Mouse (Mus musculus) forebrain, embryonic 12.5 days (tissue): ENCODE measurements at regions not wholly inside any gene's neighbourhood (a gene's known extent, or its start where the extent isn't known, plus 50 kb on each side); places are given as distances from the start of the nearest gene placed in this dataset.

ENCODE experiments used
- ATAC-seq: fragments of 200-750 bp; cut with Nextera tagmentation; 2 replicates; pipeline ENCODE4 v1.8.0; 2017; ENCODE audit warnings: moderate TSS enrichment; ENCODE audit not compliant: low FRiP score
- H3K27ac ChIP-seq: fragments of 300-500 bp; sonication (generic); 2 replicates; pipeline ENCODE4 v1.5.1; 2016; ENCODE audit warnings: mild to moderate bottlenecking
- H3K27me3 ChIP-seq: fragments of 300-500 bp; sonication (generic); 2 replicates; pipeline ENCODE4 v1.6.1; 2016; ENCODE audit warnings: mild to moderate bottlenecking
- H3K36me3 ChIP-seq: fragments of 300-500 bp; sonication (generic); replicated peaks from 2 replicates; pipeline ENCODE4 v1.6.1; 2016; ENCODE audit warnings: mild to moderate bottlenecking
- H3K4me1 ChIP-seq: fragments of 300-500 bp; sonication (generic); 2 replicates; pipeline ENCODE4 v1.6.1; 2016
- H3K4me2 ChIP-seq: fragments of 300-500 bp; sonication (generic); 2 replicates; pipeline ENCODE4 v1.6.1; 2016; ENCODE audit warnings: mild to moderate bottlenecking, moderate library complexity
- H3K4me3 ChIP-seq: fragments of 300-500 bp; sonication (generic); replicated peaks from 2 replicates; pipeline ENCODE4 v1.5.1; 2016; ENCODE audit warnings: mild to moderate bottlenecking
- H3K9ac ChIP-seq: fragments of 300-500 bp; sonication (generic); 2 replicates; pipeline ENCODE4 v1.6.1; 2016; ENCODE audit warnings: mild to moderate bottlenecking
- H3K9me3 ChIP-seq: fragments of 300-500 bp; sonication (generic); 2 replicates; pipeline ENCODE4 v1.6.1; 2016
- WGBS: fragments of 180-500 bp; shearing (Covaris S2); methylation state at CpG from one replicate; pipeline ENCODE4 v1.1.7; 2016; 5-methylcytosine and 5-hydroxymethylcytosine counted together

DNA sequence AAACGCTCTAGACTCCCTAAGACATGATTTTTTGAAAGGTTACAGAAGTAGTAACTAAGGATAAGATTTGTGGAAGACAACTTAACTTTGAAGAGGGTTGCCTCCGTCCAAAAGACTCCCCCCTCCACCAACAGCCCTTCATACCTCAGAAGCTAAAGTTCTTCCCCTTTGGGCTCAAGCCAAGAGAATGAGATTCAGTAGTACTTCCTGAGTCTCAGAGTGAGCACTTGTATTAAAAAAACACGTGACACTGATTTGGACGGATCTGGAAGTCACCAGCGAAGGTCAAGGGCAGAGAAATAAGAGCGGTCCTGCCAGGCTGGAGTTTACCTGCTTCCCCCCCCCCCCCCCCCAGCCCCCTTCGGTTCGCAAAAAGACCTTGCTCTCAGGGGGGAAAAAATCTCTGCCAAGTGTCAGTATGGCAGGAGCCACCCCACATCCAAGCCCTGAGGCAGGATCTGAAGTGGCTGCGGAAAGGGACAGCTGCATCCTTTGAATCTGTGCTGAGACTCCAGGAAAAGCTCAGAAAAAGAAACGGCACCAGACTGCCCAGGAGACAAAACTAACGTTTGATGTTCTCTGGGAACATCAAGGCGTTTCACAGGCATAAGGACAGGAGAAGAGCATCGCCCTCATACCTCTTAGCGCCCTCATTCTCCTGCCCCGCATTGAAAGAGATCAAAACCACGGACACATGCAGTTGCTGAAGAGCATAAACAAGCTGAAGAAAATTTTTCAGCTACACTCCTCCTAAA is 341.2 kb upstream of the Atp2b1 start:
- no peaks in the 10 kb centered on the region for H3K4me1 ChIP-seq

DNA sequence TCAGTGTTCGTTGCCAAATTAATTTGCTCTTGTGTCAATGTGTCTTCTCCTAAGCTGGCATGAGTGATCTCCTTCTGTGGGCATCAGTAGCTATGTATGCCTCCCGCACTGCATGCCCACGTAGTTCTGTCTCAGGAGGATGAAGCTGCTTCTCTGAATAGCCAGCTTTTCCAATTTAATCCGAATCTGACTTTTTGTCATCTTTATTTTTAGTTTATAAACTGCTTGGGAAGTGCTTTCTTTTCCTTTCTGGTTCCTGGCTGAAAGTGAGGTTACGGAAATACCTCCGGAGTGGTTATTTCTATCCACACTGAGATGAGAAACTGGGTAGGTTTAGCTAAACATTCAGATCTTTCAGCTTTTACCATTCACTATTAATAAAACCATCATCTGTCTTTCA is 337.2 kb upstream of the Atp2b1 start:
- Histone ChIP-seq H3K27ac (no peak overlapping the region), H3K4me3 (no peak overlapping the region), H3K9ac (no peak overlapping the region), H3K27me3 (no peaks in the 10 kb centered on the region), H3K36me3 (no peaks in the 10 kb centered on the region), H3K9me3 (no peaks in the 10 kb centered on the region), H3K4me2 (no peak overlapping the region), H3K4me1 (no peaks in the 10 kb centered on the region)
- 90% methylated on average over 6 of the region's 6 CpGs for WGBS
- no peak for ATAC-seq

More for the DNA sequence above, 341.2 kb upstream of the Atp2b1 start:
- Histone ChIP-seq H3K27me3 (no peaks in the 10 kb centered on the region), H3K27ac (no peak overlapping the region), H3K9ac (no peak overlapping the region), H3K4me3 (no peak overlapping the region), H3K36me3 (no peaks in the 10 kb centered on the region), H3K9me3 (no peaks in the 10 kb centered on the region), H3K4me2 (no peak overlapping the region)
- no peak for ATAC-seq
- WGBS, result 72% methylated on average over 14 of the region's 16 CpGs

DNA sequence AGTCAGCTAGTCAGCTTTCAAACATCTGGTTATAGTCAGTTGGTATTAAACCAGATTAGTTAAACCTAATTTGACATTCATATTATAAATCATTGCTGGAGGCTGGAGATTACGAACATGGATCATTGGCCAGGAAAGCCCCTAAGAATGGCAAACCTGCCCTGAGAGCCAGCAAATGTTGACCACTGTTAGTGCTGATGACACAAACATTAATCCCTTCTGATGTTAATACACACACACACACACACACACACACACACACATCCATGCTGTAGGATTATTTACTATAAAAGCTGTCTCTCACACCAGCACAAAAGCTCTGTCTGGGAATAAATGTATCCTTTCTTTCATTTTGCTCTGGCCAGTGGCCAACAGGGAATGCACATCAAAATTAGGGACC is 329.4 kb upstream of the Atp2b1 start:
- ATAC-seq, result no peak

DNA sequence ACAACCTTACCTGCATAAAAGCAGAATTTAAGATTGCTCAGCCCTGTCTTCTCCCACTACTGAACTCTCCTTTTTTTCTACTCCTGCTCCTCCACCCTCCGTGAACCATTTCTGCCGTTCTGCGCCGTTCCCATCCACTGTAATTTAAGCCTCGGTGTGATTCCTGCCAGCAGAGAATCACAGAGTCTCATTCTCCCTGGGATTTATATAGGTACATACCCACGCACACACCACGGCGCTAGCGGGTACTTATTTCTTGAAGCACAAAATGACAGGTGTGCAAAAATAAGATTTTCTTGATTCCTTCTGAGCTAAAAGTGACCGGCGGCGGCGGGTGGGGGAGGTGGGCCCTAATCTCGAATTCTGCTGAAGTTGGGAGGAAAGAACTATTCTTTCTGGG is 324.5 kb upstream of the Atp2b1 start:
- no peaks in the 10 kb centered on the region for H3K4me1 ChIP-seq
- H3K9me3 ChIP-seq, result no peaks in the 10 kb centered on the region
- WGBS, result 95% methylated on average over 14 of the region's 14 CpGs
- no peak overlapping the region for H3K4me3 ChIP-seq
- ATAC-seq, result no peak
- no peaks in the 10 kb centered on the region for H3K27me3 ChIP-seq
- no peaks in the 10 kb centered on the region for H3K36me3 ChIP-seq
- H3K4me2 ChIP-seq, result no peak overlapping the region
- H3K9ac ChIP-seq, result no peak overlapping the region
- no peak overlapping the region for H3K27ac ChIP-seq

More for the DNA sequence above, 329.4 kb upstream of the Atp2b1 start:
- Histone ChIP-seq H3K27ac (no peak overlapping the region), H3K9ac (no peak overlapping the region), H3K27me3 (no peaks in the 10 kb centered on the region), H3K9me3 (no peaks in the 10 kb centered on the region), H3K4me3 (no peak overlapping the region), H3K36me3 (no peaks in the 10 kb centered on the region), H3K4me1 (no peaks in the 10 kb centered on the region), H3K4me2 (no peak overlapping the region)
- 83% methylated on average over 1 of the region's 1 CpGs for WGBS

DNA sequence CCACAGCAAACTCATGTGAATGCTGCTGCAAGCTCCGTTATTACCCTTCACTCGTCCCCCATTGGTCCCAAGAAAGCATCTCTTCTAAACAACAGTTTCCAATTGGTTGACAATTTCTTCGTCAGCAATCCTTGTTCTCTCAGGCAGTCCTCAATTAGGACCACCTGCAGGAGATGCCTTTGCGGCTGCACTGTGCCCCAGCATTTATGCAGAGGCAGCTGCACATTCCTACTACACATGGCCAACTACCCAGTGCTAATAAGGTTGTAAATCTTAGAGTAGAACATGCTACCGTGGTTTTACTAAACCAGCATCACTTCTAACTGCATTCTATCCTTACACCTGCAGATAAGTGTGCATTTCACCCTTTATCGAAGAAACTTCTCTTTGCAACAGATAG is 322.1 kb upstream of the Atp2b1 start:
- no peak for ATAC-seq

DNA sequence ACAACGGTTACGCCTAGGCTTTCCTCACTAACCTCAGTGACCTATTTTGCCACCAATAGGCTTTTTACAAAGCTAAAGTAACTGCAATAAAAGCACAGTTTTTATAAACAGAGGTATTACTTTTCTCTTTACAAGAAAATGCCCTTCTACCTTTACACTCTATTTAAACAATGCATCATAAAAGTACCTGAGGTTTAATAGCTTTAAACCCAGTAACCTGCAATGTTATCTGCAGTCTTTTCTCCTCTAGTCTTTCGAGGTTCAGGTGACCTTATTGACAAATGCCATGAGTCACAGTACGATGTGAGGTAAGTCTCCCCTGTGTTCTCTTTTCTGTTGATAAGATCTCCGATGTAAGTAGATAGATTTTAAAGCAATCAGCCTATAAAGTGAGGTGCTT is 320.3 kb upstream of the Atp2b1 start:
- WGBS, result 87% methylated on average over 5 of the region's 5 CpGs

More for the DNA sequence above, 322.1 kb upstream of the Atp2b1 start:
- no peaks in the 10 kb centered on the region for H3K36me3 ChIP-seq
- H3K27ac ChIP-seq, result no peak overlapping the region
- H3K4me2 ChIP-seq, result no peak overlapping the region
- 81% methylated on average over 6 of the region's 6 CpGs for WGBS
- H3K4me1 ChIP-seq, result no peaks in the 10 kb centered on the region
- H3K27me3 ChIP-seq, result no peaks in the 10 kb centered on the region
- no peak overlapping the region for H3K4me3 ChIP-seq
- no peaks in the 10 kb centered on the region for H3K9me3 ChIP-seq
- no peak overlapping the region for H3K9ac ChIP-seq

DNA sequence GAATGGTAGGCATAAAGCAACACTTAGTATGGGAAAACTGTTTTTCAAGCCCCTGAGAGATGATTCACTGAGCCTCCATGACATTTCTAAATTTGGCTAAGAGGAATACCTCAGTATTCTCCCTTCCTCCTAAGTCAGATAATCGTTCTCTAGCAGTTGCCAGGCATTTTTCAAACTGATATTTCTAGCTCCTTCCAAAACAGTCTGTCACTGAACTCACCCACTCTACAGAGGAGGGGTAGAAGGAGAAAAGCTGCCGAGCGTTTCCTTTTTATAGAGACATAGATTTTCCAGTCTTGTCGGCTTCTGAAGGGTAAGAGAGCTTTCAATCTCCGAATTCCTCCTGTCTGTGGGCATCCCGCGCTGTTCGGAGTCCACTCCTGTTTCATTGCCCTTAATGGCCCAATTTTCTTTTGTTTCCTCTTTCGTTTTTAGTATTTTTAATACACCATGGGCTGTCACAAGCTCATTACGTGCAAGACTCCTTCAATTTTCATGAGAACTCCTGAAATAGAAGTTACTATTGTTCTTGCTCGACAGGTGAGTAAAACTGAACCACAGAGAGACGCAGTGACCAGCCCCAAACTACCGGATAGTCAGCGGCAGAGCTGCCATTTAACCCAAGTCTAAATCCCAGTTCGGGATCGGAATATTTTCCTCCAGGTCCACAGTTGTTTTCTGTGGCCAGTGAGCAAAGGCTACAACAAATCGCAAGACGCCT is 305.8 kb upstream of the Atp2b1 start:
- no peak for ATAC-seq
- H3K27me3 ChIP-seq, result 0 out of 2 replicates have a peak, but pooled peaks cover 4% of the 10 kb centered on the region
- H3K4me2 ChIP-seq, result no peak overlapping the region
- no peak overlapping the region for H3K9ac ChIP-seq
- no peak overlapping the region for H3K27ac ChIP-seq
- H3K9me3 ChIP-seq, result no peaks in the 10 kb centered on the region
- no peaks in the 10 kb centered on the region for H3K36me3 ChIP-seq
- WGBS, result 91% methylated on average over 18 of the region's 18 CpGs
- H3K4me1 ChIP-seq, result no peaks in the 10 kb centered on the region
- H3K4me3 ChIP-seq, result no peak overlapping the region

More for the DNA sequence above, 320.3 kb upstream of the Atp2b1 start:
- Histone ChIP-seq H3K9ac (no peak overlapping the region), H3K4me3 (no peak overlapping the region), H3K9me3 (no peaks in the 10 kb centered on the region), H3K4me1 (no peaks in the 10 kb centered on the region), H3K27ac (no peak overlapping the region), H3K27me3 (no peaks in the 10 kb centered on the region), H3K36me3 (no peaks in the 10 kb centered on the region), H3K4me2 (no peak overlapping the region)
- no peak for ATAC-seq

DNA sequence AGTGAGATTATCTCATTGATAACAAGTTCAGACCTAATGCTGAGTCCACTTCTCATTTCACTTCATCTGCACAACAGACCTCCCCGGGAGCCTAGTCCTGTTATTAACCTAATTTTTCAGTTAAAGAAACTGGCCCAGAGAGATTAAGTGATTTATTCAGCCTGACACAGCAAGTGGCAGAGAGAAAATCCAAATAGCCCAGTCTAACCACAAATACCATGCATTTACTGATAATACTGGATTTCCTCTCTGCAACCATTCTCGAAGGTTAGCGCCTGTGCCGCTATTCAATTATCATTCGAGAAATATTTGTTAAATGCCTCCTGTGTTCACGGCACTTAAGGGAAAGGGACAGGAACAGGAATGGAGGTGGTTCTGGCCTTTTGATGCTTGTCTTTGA is 303.5 kb upstream of the Atp2b1 start:
- no peak overlapping the region for H3K9ac ChIP-seq
- H3K27me3 ChIP-seq, result 0 out of 2 replicates have a peak, but pooled peaks cover 4% of the 10 kb centered on the region
- no peak overlapping the region for H3K4me2 ChIP-seq
- H3K27ac ChIP-seq, result no peak overlapping the region
- H3K4me3 ChIP-seq, result no peak overlapping the region
- H3K9me3 ChIP-seq, result no peaks in the 10 kb centered on the region
- no peaks in the 10 kb centered on the region for H3K4me1 ChIP-seq
- WGBS, result 63% methylated on average over 6 of the region's 6 CpGs
- H3K36me3 ChIP-seq, result no peaks in the 10 kb centered on the region
- ATAC-seq, result no peak

DNA sequence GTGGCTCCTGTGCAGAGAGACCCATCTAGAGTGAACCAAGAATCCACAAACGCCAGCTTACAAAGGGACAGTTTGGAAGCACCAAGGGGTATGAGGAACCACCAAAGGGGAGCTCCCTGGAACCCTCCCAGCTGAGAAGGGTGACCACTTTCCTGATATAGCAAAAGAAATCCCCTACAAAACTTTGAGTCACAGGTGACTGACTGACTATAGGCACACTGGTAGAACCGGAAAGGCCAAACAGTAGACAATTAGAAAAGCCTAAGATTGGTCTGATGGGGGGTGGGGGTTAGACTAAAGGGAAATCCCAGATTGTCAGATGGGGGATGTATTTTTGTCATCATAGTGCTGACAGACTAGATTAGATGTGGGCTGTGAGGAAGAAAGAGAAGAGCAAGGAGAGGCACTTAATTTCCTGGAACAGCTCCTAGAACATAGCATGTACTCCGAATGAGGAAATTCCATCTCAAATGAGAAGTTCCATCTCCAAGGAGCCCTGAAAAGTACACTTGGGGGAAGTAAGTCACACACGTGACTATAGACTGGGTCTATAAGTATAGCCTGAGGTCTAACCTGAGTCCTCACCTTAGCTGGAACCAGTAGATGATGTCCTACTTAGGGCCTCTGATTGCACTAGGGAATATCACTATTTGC is 302.4 kb upstream of the Atp2b1 start:
- no peak overlapping the region for H3K9ac ChIP-seq
- no peak for ATAC-seq
- H3K27ac ChIP-seq, result no peak overlapping the region
- H3K36me3 ChIP-seq, result no peaks in the 10 kb centered on the region
- H3K4me3 ChIP-seq, result no peak overlapping the region
- no peak overlapping the region for H3K4me2 ChIP-seq
- H3K9me3 ChIP-seq, result no peaks in the 10 kb centered on the region
- no peaks in the 10 kb centered on the region for H3K4me1 ChIP-seq
- 93% methylated on average over 4 of the region's 4 CpGs for WGBS
- 0 out of 2 replicates have a peak, but pooled peaks cover 4% of the 10 kb centered on the region for H3K27me3 ChIP-seq

DNA sequence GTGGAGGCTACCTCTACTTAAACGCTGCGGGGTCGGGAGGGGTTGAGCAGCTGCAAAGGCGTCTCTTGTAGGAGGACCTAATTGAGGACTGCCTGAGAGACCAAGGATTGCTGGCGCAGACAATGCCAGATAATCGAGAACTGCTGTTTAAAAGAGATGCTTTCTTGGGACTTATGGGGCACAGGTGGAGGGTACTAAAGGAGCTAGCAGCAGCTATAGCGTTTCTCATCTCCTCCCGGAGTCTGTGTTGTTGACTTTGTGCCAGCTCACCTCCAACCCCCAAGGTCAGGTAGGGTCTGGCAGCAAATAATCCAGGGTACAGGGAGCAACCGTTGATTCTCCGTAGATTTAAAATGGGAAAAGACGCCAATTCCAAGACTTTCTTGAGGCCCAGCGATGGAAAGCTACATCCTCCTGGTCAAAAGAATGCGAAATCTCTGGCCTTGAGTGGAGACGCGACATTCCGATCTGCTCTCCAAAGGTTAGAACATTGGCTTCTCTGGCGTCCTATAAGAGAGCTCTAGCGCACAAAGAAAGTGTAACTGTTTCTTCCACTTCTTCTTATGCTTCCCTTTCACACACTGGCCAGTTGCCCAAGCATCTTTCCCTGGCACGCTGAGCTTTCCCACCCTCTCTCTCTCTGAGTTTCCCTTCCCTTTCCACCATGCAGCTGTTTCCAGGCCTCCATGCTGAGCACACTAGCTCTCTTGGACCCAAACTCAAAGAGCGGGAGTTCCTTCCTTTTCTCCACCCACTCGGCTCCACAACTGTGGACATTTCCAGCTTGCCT is 295.3 kb upstream of the Atp2b1 start:
- Histone ChIP-seq H3K27me3 (no peaks in the 10 kb centered on the region), H3K9ac (no peak overlapping the region), H3K9me3 (no peaks in the 10 kb centered on the region), H3K4me2 (no peak overlapping the region), H3K4me1 (no peaks in the 10 kb centered on the region), H3K36me3 (no peaks in the 10 kb centered on the region), H3K27ac (no peak overlapping the region), H3K4me3 (no peak overlapping the region)
- 95% methylated on average over 21 of the region's 21 CpGs for WGBS
- ATAC-seq, result no peak

DNA sequence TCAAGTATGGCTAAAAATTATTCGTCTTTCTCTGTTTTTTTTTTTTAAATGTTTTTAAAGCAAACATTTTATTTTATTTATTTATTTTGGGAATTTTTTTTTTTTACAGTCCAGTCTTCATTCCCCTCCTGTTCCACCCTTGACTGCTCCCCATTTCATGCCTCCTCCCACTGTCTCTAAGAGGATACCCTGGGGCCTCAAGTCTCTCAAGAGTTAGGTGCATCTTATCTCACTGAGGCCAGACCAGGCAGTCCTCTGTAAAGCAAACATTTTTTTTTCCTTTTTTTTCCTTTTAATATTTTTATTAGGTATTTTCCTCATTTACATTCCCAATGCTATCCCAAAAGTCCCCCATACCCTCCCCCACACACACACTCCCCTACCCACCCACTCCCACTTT is 290.1 kb upstream of the Atp2b1 start:
- no peaks in the 10 kb centered on the region for H3K27me3 ChIP-seq
- H3K9ac ChIP-seq, result no peak overlapping the region
- H3K4me1 ChIP-seq, result no peaks in the 10 kb centered on the region
- no peaks in the 10 kb centered on the region for H3K9me3 ChIP-seq
- 87% methylated on average over 1 of the region's 1 CpGs for WGBS
- no peak overlapping the region for H3K27ac ChIP-seq
- H3K36me3 ChIP-seq, result no peaks in the 10 kb centered on the region
- H3K4me3 ChIP-seq, result no peak overlapping the region
- no peak for ATAC-seq
- H3K4me2 ChIP-seq, result no peak overlapping the region
